Mouse (Mus musculus) cerebellum, adult 11-12 months (tissue): ENCODE measurements around the gene Ficd.

ENCODE experiments used
- DNase-seq: peaks from one replicate; pipeline ENCODE4 v3.0.0; 2022

The Ficd gene

DNA sequence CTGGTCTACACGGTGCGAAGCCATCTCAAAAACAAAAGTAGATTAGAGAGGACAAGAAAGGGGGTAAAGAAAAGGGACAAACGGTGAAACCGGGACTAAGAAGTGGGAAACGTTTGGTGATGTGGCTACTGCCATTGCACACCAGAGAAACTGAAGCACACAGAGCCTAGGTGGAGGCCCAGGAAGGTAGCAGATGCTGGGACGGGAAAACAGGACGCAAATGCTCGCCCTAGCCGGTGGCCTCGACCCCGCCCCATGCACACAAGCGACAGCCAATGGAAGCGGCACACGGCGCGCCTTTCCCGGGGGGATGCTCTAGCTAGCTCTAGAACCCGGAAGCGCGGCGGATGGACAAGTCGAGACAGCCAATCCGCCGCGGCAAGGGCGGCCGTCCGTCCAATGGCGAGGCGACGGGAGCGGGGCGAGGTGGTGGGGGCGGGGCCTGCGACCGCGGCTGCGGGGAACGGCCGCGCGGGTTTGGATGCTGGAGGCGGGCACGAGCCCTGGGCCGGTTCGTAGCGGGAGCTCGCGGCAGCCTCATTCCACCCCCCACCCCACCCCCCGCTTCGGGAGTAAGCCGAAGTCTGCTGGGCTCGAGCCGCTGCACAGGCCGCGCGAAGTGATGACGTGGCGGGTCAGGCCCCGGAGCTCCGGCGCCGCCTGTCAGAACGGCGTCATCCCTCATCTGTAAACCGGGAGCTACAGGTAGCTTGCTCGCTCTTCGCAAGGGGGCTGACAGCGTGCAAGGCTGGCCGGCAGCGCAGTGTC, at the start of gene Ficd:
Gene Ficd (plus strand): TSS at position 459 of the 768 bp plus-strand sequence.
- DNase-seq = peak; percentile 95

- peak; percentile 38 for DNase-seq
These were observed 48.1 kb upstream of the Ficd start for GRCm38 (mm10) chr5:113687514-113687913.

- DNase-seq = peak; percentile 64
These were observed 45.5 kb upstream of the Ficd start for GRCm38 (mm10) chr5:113690069-113690548.

GRCm38 (mm10) chr5:113690866-113691265, 44.7 kb upstream of the Ficd start:
- DNase-seq = no peak

GRCm38 (mm10) chr5:113693196-113693755, 42.3 kb upstream of the Ficd start:
- peak; percentile 59 for DNase-seq

GRCm38 (mm10) chr5:113694000-113694399, 41.6 kb upstream of the Ficd start:
- no peak for DNase-seq

DNA sequence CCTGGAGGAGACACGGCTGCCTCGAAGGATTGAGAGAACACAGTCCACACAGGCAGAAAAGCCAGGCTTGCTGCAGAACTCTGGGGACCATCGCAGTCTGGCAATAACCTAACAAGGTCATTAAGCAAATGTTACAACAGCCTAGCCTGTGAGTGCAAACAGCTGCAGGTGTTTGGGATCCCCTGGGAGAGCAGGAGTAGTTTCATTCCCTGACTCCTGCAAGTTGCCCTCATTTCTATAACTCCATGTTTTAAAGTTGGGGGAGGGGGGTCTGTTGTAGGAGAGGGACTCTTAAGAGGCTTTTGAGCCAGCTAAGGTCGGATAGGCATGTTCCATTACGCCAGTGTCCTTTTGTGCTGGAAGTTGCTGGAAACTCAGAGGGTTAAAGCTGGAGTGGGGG, 41.2 kb upstream of the Ficd start:
- no peak for DNase-seq

DNA sequence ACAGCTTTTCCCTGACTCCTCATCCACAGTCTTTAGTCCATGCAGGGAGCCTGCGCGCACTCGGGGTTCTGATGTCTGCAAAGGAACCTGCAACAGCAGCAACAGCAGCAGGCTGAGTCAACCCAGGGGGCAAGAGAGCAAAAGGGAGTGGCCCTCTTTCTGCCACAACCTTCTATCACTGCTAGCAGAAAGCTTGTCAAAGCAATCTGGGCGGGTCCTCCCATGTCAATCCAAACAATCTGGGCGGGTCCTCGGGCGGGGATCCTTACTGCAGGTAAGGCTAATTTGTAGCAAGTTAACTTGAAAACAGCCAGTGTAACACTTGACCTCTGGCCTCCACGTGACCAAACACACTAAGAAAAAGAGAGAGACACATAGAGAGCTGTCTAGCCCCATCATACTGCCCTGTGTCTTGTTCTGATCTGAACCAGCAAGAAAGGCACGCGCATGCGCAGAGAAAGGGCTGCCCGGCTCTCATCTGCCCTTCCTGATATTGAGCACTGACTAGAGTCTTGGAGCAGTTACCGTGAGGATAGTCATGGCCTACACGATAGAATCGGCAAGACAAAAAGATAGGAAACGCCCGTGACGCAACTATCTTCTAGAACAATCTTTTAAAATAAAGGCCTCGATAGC, 35.1 kb upstream of the Ficd start:
- DNase-seq = no peak

DNA sequence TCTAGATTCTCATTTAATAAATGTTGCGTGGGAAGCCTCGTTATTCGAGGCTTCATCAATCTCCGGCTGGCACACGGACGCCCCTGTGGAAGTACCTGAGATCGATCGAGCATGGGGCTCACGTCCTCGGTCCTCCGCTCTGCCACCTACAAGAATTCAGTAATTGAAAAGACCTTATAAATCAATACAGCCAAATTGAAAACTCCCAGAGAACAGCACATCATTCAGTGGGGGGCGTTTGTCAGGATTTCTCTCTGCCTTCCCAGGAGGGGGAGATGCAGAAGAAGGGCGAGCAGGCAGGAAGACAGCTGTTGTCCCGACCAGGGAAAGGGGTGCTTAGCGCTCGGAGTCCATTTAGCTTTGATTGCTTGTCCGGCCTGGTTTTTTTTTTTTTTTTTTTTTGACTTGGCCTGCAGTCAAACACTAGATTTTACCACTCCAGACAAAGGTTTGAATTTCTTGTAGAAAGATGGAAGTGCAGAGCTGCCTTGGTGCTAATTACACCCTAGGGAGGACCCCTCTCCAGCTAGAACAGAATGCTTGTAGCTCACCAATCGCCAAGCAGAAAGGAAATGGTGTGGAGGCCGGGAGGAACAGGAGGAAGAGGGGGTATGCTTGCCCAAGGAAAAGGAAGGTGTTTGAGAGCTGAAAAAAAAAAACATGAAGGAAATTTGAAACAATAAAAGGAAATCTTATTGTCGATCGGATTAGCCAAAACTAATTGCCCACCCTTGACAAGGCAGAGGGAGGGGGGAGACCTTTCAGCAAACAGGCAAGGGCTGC, 31.6 kb upstream of the Ficd start:
- DNase-seq = no peak

DNA sequence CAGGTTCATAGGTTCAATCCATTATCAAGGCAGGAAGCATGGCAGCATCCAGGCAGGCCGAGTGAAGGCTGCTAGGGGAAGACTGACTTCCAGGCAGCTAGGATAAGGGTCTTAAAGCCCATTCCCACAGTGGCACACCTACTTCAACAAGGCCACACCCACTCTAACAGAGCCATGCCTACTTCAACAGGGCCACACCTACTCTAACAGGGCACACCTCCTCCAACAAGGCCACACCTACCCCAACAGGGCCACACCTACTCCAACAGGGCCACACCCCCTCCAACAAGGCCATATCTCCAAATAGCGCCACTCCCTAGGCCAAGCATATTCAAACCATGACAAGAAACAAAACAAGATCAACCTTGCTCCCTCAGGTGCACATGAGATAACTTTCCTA, 22.7 kb upstream of the Ficd start:
- no peak for DNase-seq

DNA sequence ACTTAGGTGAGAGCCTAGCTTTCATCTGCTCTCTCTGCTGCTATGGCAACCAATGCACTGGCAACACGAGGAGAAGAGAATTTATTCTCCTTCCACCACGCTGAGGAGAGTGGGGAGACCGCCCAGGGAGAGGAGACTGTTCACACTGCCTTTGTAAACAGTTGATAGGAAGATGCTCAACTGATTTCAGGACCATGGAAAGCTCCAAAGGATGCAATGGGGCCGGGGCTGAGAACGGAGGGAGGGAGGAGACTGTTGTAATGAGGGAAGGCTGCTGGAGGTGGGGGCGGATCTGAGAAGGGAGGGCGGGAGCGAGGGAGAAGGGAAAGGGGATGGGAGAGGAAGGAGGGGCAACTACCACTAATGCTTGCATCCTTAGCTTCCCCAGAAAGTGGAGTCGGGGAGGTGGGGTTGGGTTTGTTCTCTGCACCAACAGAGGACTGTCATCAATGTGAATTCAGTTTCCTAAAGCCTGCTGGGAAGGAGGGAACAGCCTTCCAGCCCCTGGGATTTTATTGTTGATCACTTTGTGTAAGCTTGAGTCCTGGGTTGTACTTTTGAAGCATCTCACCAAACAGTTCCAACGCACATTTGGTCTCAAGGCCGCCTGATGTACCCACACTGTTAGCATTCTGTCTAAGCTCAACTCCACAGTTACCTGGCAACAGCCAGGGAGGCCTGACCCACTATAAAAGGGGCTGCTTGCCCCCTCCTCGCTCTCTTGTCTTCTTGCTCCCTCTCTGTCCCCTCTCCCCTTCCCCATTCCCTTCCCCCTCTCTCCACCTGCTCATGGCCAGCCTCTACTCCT, 18.8 kb upstream of the Ficd start:
- no peak for DNase-seq

DNA sequence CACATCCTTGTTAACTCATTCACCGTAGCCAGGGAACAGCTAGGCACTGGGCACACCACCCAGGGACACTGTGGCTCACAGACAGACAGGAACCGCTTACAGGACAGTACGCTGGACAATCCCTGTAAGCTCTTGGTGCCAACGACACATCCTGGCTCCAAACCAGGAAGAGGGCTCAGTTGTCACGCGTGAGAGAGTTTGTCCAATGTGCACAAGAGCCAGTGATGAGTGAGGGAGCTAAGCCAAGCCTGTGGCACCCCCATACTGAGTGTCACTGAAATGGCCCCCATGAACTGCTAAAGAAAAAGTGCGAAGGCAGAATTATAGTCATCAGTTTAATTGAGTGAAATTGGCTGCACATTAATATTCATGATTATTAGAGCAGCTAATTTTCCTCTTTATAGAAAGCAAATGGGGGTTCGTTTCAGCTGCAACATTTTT, 16.4 kb upstream of the Ficd start:
- peak; percentile 81 for DNase-seq

DNA sequence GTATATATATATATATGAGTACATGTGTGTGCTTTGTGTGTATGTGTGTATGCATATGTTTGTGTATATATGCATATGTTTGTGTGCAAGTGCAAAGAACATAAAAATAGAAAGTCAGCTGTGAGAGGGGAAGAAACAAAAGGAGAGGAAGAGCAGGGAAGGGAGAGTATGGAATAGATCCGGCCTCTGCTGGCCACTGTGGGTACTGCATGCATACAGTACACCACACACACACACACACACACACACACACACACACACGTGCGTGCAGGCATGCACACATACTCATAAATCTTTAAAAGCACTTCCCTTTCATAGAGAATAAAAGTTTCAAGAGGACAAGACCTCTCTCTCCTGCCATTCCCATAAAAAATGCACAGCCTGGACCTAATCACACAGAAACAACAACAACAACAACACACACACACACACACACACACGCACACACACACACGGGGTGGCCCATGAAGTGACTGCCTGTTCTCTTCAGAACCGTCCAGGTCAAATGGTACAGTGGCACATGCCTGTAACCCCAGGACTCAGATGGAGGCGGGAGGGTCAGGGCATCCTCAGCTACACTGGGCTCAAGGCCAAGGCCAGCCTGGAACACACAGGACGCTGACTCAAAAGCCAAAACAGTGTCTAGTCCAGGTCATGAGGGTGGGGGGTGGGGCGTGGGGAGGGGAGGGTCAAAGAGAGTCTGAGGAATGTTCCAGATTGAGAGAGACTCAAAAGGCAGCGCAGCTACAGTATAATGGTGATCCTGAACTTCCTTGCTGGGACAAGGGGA, 13.2 kb upstream of the Ficd start:
- DNase-seq = peak; percentile 84

DNA sequence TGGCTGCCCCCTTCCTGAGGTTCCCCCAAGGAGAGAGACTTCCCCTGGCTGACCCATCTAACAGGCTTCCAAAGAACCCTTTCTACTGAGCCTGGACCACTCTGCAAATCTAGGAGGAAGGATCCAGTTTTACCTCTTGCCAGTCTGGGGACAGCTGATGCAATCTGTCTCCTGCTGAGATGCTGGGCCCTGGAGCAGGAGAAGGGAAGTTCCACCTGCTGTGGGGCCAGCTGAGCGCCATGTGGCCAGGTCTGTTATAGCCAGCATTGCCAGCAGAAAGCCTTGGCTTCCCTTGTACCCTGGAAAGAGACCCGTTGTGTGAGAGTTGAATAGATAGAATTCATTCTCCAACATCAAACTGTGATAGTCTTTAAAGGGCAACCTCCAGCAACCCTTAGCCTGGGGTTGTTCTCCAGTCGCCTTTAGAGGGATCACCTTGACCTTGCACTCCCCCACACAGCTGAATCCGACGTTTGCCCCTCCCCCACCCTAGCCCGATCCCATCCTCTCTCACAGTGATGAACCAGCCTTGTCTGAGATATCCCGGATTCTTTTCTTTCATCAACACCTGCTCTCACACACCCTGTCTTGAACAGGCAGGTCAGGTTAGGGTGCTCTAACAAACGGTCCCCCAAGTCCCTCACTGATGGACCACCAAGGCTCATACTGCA, 11.9 kb upstream of the Ficd start:
- DNase-seq = peak; percentile 99

GRCm38 (mm10) chr5:113724446-113724845, 11.2 kb upstream of the Ficd start, which contains the start of gene 1700069L16Rik:
1700069L16Rik (minus strand) TSS chr5:113724772.
- peak; percentile 94 for DNase-seq

- DNase-seq = peak; percentile 51
These were observed 10.2 kb upstream of the Ficd start for GRCm38 (mm10) chr5:113725417-113725816.

GRCm38 (mm10) chr5:113726618-113727017, 9.0 kb upstream of the Ficd start:
- DNase-seq = peak; percentile 79

DNA sequence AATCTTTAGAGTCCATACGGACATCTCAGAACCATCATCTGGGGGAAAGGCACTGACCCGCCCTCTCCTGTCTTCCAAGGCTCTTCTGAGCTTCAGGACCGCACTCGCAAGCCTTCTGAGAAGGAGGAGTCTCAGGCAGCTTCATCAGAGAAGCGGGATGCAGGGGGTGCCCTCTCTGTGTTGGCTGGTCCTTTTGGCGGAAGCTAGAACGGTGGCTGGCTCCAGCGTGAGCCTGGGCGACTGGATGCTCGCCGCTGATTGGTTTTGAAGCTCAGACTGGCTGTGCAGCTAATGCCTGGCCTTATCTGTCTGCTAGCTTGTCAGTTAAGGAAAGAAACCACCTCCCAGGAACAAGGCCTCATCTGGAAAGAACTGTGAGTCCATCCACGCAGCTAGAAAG, 8.4 kb upstream of the Ficd start:
- DNase-seq = peak; percentile 87

GRCm38 (mm10) chr5:113728011-113728410, 7.6 kb upstream of the Ficd start:
- DNase-seq = peak; percentile 99

GRCm38 (mm10) chr5:113728691-113729090, 6.9 kb upstream of the Ficd start:
- DNase-seq = no peak

DNA sequence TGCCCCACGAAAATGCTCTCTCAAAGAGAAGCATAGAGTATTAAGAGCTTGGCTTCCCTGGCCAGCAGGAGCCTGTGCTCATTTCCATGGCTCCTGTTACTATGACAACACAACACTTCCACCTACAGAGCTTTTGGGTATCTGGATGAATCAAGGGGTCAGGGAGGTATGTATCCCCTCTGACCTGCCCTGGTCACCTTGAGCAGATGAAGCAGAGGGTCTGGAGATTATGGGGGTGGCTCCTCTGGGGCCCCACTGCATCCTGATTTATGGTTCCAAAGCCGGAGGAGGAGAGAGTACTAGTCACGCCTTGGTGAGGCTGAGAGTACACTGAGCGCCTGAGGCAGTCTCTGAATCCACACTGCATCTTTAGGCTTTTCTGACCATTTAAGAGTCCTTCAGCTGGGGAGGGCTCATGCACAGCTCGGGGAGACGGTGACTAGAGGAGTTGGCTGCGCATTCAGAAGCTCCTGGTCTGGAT, 4.9 kb upstream of the Ficd start:
- DNase-seq = no peak
